Mouse (Mus musculus): Measurements from ENCODE around the gene Stub1.

GRCm38 (mm10) chr17:25834595-25835222, 1.5 kb upstream of the Stub1 start:
- TF ChIP-seq CTCF (IDR thresholded peaks at IDR 0.05; ENCODE audit: borderline replicate concordance, control insufficient read depth, extremely low read depth, insufficient read depth, low read length, poor library complexity), result no peak
- TF ChIP-seq POLR2A (IDR thresholded peaks at IDR 0.05; ENCODE audit: control insufficient read depth, extremely low read depth, insufficient read depth, low read length, poor library complexity), result no peak

Data from thymus, adult 2 months (tissue).